Mouse (Mus musculus) G1E (cell line): ENCODE results near the gene Aaas.

Experiments used
- CTCF ChIP-seq: IDR thresholded peaks from 2 replicates; pipeline ENCODE4 v1.5.1; 2012; ENCODE audit warnings: low read depth, low read length, inconsistent platforms, mixed read lengths
- POLR2AphosphoS5 ChIP-seq: IDR thresholded peaks from 2 replicates; pipeline ENCODE4 v1.6.1; 2012; ENCODE audit warnings: low read depth, low read length, inconsistent platforms; ENCODE audit not compliant: insufficient replicate concordance

DNA sequence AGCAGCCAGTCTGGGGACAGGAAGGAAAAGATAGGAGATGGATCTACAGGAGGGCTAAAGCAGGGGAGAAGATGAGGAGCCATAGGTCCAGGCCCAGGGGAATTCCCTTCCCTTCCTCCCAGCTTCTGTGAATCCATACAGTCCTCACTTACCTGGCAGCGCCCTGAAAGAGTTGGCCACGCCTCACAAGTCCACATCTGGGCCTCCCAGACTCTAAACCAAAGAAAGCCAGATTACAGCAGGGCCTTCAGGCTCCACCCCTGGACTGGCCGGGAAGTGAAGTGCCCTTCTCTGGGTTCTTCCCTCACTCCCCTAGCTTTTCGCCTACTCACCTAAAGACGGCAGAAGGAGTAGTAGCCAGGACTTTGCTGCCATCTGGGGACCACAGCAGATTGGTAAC, 11.0 kb downstream of the Aaas start:
- TF ChIP-seq CTCF, result no peak
- no peak for TF ChIP-seq POLR2AphosphoS5
